Mouse (Mus musculus): ENCODE measurements at regions not wholly inside any gene's neighbourhood (a gene's known extent, or its start where the extent isn't known, plus 50 kb on each side); places are given as distances from the start of the nearest gene placed in this dataset.

DNA sequence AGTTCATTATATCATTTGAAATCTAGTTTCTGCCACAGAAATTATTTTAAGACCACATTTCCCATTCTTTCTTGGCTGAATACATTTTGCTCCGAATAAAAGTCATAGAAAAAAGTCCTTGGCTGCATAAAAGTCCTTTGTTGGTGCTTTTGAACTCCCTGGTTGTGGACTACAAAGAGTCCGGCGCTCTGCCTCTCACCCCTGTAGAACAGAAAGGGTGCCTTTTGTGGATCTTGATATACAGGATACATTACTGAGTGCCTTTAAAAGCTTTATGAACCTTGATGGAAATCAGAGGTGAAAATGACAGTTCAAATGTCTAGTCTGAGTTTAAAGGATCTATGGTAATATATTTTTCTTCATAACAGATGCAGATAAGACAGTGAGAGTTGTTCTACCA is 355.5 kb downstream of the Anxa1 start:
- DNase-seq (ENCODE audit: inconsistent age in 2 of 2, low spot score in 1 of 2): no peak

DNA sequence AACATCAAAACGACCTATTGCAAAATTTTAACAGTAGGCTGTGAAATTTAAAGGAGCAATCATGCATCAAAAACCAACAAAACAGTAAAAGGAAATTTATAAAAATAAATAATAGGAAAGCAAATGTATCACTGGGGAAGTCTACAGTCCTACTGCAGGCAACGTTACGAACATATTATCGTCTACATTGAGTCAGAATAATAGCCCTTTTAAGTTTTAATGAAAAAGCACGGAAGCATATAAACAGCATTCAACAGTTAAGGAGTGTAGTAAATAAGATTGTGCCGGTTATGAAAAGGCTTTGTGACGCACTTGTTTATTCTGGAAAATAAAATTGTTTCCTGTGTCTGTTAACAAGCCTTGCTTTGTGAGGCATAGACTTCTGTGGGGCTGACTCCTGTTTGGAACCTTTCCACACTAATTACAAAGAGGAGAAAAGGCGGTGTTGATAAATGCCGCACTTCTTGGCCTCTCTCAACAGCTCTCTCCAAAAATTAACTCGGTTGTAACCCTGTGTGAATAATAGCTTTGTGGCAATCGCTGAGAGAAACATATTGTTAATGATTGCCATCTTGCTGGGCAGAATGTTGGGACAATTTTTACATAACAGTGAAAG is 363.0 kb downstream of the Anxa1 start:
- no peak for DNase-seq (ENCODE audit: inconsistent age in 2 of 2, low spot score in 1 of 2)

- no peak for DNase-seq (ENCODE audit: inconsistent age in 2 of 2, low spot score in 1 of 2)
Observed at GRCm38 (mm10) chr19:20014114-20014513, 376.6 kb downstream of the Anxa1 start.

GRCm38 (mm10) chr19:20009801-20010441 is 380.8 kb downstream of the Anxa1 start:
- DNase-seq (ENCODE audit: inconsistent age in 2 of 2, low spot score in 1 of 2): no peak

DNA sequence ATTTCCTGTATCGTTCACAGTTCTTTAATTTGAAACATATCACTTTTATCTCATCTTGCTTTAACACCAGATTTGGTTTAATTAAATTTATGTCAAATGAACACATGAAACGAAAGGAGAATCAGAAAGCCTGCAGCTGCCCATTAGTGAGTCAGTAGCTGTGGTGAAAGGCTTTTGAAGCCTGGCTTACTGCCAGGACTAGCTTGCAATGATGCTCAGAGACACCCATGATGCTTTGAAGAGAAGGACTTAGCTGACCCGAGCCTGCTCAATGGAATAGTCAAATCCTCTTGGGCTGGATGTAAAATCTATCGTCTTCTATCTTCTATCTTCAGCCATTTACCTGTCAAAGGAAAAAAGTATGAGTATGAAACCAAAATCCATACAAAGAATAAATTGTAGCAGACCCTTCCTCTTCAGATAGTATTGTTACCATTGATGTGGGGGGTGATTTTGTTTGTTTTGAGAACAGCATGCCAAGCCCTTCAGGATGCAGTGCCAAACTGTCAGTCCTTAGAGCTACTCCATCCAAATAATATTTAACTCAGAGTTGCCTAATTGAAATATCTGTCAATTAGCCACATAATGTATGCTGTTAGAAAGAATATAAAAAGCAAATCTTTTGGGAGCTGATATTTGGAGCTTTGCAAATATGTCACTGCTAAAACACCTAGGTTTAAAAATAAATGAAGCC is 384.7 kb downstream of the Anxa1 start:
- peak in 1 of 2 experiments; percentile 26 for DNase-seq (ENCODE audit: inconsistent age in 2 of 2, low spot score in 1 of 2)

DNA sequence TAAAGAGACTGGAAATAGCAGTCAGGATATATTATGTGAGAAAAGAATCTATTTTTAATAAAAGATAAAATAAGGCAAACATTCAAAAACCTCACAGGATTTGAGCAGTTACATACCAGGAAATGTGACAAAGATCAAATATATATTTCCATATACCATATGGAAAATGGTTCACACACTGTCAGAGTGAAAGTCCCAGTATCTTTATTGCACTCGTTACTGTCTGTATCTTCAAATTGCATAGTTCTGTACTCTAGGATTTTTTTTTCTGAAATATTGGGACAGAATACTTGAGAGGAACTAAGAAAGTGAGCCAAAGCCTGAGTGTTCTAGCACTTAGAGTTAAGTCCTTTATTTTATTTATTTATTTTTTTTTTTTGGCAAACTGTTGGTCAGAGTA is 403.5 kb downstream of the Anxa1 start:
- DNase-seq (ENCODE audit: inconsistent age in 2 of 2, low spot score in 1 of 2): no peak

GRCm38 (mm10) chr19:19978816-19979215 is 411.9 kb downstream of the Anxa1 start:
- DNase-seq (ENCODE audit: inconsistent age in 2 of 2, low spot score in 1 of 2): no peak

DNA sequence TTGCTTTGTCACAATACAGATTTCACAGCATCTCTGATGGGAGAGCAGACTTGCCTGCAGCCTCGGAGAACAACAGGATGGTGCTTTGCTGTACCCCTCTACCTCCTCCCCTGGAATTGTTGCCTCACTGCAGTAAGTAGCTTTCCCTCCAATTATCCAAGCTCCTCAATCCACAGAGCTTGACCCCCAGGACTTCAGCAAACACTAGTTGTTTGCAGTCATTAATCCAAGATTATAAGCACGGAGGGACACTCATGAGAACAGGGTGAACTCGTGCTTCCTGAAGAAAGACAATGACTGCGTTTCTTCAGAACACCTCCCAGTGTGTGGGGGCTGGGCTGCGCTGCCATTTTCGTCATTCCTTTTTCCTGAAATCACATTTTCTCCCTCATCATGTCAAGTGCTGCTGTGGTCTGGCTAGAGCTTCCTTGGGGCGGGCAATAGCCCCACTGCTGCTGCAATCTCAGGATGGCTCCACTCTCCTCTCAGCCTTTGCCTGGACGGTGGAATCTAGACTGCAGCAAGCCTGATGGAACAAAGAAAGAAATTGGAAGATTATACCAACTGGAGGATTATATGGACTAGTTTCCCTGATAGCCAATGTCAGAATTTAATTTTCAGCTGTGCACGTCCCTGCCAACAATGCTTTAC is 413.0 kb downstream of the Anxa1 start:
- no peak for DNase-seq (ENCODE audit: inconsistent age in 2 of 2, low spot score in 1 of 2)

- no peak for DNase-seq (ENCODE audit: inconsistent age in 2 of 2, low spot score in 1 of 2)
Observed at GRCm38 (mm10) chr19:19976776-19977175, 414.0 kb downstream of the Anxa1 start.

- no peak for DNase-seq (ENCODE audit: inconsistent age in 2 of 2, low spot score in 1 of 2)
Observed at GRCm38 (mm10) chr19:19969780-19970512, 420.8 kb downstream of the Anxa1 start.

- no peak for DNase-seq (ENCODE audit: inconsistent age in 2 of 2, low spot score in 1 of 2)
Observed at GRCm38 (mm10) chr19:19969335-19969734, 421.4 kb downstream of the Anxa1 start.

DNA sequence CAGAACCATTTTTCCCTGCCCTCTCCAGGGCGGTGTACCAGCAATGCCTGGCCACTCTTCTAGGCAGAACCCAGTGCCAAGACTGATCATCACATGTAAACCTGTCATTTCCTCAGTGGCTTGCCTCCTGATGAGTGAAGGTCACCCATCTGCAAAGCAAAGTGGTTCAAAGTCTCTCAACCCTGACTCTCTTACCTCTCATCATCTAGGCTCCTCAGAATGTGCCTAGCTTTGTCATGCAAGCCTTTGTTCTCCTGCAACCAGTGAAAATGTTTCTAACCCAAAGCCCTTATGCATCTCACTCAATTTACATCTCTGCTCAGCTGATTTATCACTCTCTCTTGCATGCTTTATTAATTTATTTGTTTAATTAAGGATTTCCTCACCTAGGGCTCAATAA is 445.5 kb downstream of the Anxa1 start:
- no peak for DNase-seq (ENCODE audit: inconsistent age in 2 of 2, low spot score in 1 of 2)

DNA sequence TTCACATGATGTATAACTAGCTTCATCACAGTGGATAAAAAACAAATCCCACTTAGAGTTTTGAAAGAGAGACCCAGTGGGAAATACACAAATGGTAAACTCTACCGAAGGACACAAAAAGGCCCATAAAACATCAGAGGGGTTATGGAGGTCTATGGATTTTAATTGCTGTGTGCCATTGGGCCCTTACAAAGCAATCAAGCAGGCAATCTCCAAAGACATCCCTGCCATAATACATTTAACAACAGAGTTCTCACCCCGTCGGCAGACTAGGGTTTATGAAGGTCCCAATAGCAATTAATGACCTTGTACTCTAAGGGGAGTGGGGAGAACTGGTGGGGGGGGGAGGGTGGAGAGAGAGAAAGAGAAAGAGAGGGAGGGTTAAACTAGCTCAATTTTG is 448.0 kb downstream of the Anxa1 start:
- DNase-seq (ENCODE audit: inconsistent age in 2 of 2, low spot score in 1 of 2): no peak

- no peak for DNase-seq (ENCODE audit: inconsistent age in 2 of 2, low spot score in 1 of 2)
Observed at GRCm38 (mm10) chr19:19921109-19921508, 469.6 kb downstream of the Anxa1 start.

- DNase-seq (ENCODE audit: inconsistent age in 2 of 2, low spot score in 1 of 2): no peak
Observed at GRCm38 (mm10) chr19:19885933-19886710, 504.6 kb downstream of the Anxa1 start.

DNA sequence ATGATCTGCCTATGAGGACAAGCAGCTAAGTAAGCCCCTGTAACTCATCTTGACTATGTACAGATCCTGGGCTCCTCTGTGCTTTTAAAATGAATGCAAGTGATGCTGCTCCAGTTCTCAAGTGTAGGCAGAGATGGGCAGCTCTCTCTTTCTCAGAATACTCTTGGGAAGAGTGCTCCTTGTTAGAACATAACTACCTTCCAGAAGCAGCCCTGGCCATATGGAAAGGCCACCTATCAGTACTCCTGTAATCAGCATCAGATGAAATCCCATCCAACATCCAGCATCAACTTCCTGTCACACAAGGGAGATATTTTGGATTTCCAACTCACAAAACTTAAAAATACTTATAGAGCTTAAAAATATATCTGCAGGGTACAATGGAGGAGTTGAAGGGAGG is 509.8 kb downstream of the Anxa1 start:
- no peak for DNase-seq (ENCODE audit: inconsistent age in 2 of 2, low spot score in 1 of 2)

GRCm38 (mm10) chr19:19848152-19848551 is 542.6 kb downstream of the Anxa1 start:
- DNase-seq (ENCODE audit: inconsistent age in 2 of 2, low spot score in 1 of 2): peak in 1 of 2 experiments; percentile 7

DNA sequence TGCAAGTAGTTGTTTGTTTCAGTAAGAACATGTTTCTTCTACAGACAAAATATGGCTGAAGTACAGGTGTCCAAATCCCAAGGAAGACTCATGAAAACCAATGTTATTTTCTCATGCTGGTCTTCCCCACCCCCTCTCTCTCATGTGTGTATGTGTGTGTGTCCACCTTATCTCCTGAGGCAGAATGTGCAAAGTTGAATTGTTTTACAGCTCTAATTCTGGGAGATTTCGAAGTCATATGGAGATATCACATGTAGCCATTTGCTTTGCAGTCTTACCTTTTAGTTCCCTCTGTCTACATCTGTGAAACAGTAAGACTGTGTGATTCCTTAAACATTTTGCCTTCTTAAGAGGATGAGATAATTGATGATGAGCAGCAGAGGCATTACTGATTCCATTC is 582.8 kb downstream of the Anxa1 start:
- DNase-seq (ENCODE audit: inconsistent age in 2 of 2, low spot score in 1 of 2): no peak

DNA sequence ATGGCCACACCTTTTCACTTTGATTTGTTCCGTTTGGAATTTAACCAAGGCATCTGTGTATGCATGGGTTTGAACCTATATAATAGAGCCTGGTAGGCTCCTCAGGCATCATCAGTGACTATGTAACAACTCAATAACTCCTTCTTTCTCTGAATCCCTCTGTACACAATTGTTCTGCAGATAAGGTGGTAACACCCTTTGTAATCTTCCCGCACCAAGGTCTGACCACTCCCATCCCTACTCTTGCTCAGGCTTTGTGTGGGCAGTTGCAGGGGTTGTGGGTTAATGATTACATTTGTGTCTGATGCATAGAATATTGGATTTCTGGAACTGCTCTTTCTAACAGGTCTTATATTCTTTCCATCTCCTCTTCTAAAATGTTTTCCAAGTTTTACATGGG is 596.9 kb downstream of the Anxa1 start:
- DNase-seq (ENCODE audit: inconsistent age in 2 of 2, low spot score in 1 of 2): no peak

DNA sequence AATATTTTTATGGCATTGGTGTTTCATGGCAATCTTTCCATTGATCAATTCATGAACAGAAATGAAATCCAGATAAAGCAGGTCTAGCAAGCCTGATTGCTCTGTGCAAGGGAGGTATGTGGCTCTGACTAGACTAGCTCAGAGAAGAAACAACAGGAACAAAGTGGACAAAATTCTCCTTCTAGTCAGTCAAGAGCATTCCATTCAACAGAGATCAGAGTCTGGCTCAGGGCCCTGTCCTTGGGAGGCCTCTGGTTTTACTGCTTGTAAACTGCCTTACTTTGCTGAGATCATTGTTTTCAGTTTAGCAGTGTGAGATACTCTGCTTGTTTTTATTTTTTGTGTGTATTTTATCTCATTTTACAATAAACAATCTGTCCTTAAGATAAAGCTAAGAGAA is 607.2 kb downstream of the Anxa1 start:
- DNase-seq (ENCODE audit: inconsistent age in 2 of 2, low spot score in 1 of 2): peak; percentile 82 to 87
